Mouse (Mus musculus) heart, adult 2 months (tissue): ENCODE data around the gene 4930572O03Rik.
"Not testable (repeated sequence)": the region's sequence is repeated elsewhere in the genome, so short reads cannot be mapped to it uniquely, and the experiment has no call there.

ENCODE experiments used
- CTCF ChIP-seq: fragments of 200-600 bp; IDR thresholded peaks from 2 replicates; pipeline ENCODE4 v1.8.1; 2022; ENCODE audit warnings: antibody characterized with exemption, mild to moderate bottlenecking, moderate library complexity
- POLR2A ChIP-seq: fragments of 200-500 bp; IDR thresholded peaks from 2 replicates; pipeline ENCODE4 v1.6.1; 2011; ENCODE audit warnings: mild to moderate bottlenecking, low read depth, low read length, control low read depth; ENCODE audit not compliant: insufficient read depth

- TF ChIP-seq CTCF, POLR2A: not testable (repeated sequence)
These were observed 23.4 kb upstream of the 4930572O03Rik start for GRCm38 (mm10) chr5:15679980-15680949.
